Mouse (Mus musculus): ENCODE results near the gene Kctd10. TPM values are rescaled to one million over a fixed set of nuclear protein-coding genes. Genes with fewer than 3 reads are reported as not detected.

The Kctd10 gene
- polyA plus RNA-seq, 1 experiment from 2014 or later, result 111 TPM

GRCm38 (mm10) chr5:114412361-114412998 is 32.2 kb upstream of the Kctd10 start:
- no peaks in the 10 kb centered on the region for H3K9me3 ChIP-seq
- no peaks in the 10 kb centered on the region for H3K4me1 ChIP-seq
- no peak overlapping the region for H3K4me3 ChIP-seq
- WGBS, result 85% methylated on average over 23 of the region's 23 CpGs
- H3K4me2 ChIP-seq (replicated peaks), result no peak overlapping the region
- H3K27me3 ChIP-seq, result no peaks in the 10 kb centered on the region
- H3K36me3 ChIP-seq, result peaks cover 100% of the 10 kb centered on the region
- no peak for ATAC-seq (ENCODE audit: low FRiP score, low read depth)
- H3K27ac ChIP-seq (replicated peaks), result no peak overlapping the region
- H3K9ac ChIP-seq (replicated peaks), result no peak overlapping the region

DNA sequence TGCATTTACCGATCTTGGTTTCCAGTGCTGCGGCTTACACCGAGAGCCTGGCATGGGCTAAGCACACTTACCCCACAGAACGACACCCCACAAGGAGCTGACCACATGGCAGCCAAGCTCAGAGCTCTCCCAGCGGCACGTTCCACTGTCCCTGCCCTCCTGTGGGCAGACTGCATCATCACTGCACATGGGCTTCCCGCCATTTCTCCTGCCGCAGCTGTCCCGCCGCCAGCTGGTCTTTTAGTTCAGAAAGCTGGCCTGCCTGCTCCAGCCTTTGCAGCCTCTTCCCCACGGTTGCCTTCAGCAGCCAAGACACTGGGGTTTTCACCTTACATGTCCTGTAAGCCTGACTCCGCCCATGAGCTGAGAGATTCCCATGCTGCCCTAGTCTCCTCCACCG is 30.1 kb upstream of the Kctd10 start:
- Histone ChIP-seq H3K9me3 (no peaks in the 10 kb centered on the region), H3K4me1 (no peaks in the 10 kb centered on the region), H3K36me3 (peaks cover 100% of the 10 kb centered on the region), H3K4me2 (replicated peaks) (no peak overlapping the region), H3K9ac (replicated peaks) (no peak overlapping the region), H3K4me3 (no peak overlapping the region), H3K27me3 (no peaks in the 10 kb centered on the region), H3K27ac (replicated peaks) (no peak overlapping the region)
- no peak for ATAC-seq (ENCODE audit: low FRiP score, low read depth)
- WGBS, result 88% methylated on average over 13 of the region's 13 CpGs

- Histone ChIP-seq H3K36me3 (peaks cover 100% of the 10 kb centered on the region), H3K9ac (replicated peaks) (no peak overlapping the region), H3K4me3 (no peak overlapping the region), H3K4me2 (replicated peaks) (no peak overlapping the region), H3K9me3 (no peaks in the 10 kb centered on the region), H3K27me3 (no peaks in the 10 kb centered on the region), H3K4me1 (no peaks in the 10 kb centered on the region), H3K27ac (replicated peaks) (no peak overlapping the region)
- no peak for ATAC-seq (ENCODE audit: low FRiP score, low read depth)
- 91% methylated on average over 11 of the region's 11 CpGs for WGBS
Observed at GRCm38 (mm10) chr5:114408846-114409245, 28.5 kb upstream of the Kctd10 start.

DNA sequence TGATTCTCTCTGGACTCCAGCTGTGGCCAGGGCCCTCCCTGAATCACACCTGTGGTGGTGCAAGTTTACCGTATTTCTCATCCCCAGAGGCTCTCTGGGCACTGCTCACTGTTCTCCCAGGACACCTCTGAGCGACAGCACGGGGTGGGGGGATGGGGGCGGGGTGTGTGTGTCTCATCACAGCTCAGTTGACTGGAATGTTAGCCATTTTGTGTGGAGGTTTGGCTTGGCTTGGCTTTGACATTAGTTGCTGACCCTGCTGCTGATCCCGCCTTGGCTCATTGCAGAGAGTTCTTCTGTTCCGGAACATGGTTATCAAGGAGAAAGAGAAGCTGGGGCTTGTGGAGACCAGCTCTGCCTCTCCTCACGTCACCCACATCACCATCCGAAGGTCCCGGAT is 27.5 kb upstream of the Kctd10 start:
- no peaks in the 10 kb centered on the region for H3K4me1 ChIP-seq
- H3K27me3 ChIP-seq, result no peaks in the 10 kb centered on the region
- H3K9ac ChIP-seq (replicated peaks), result no peak overlapping the region
- no peak for ATAC-seq (ENCODE audit: low FRiP score, low read depth)
- H3K4me2 ChIP-seq (replicated peaks), result no peak overlapping the region
- peaks cover 100% of the 10 kb centered on the region for H3K36me3 ChIP-seq
- H3K9me3 ChIP-seq, result no peaks in the 10 kb centered on the region
- 89% methylated on average over 9 of the region's 9 CpGs for WGBS
- H3K4me3 ChIP-seq, result no peak overlapping the region
- no peak overlapping the region for H3K27ac ChIP-seq (replicated peaks)

- H3K9me3 ChIP-seq, result no peaks in the 10 kb centered on the region
- no peak overlapping the region for H3K4me3 ChIP-seq
- H3K9ac ChIP-seq (replicated peaks), result no peak overlapping the region
- ATAC-seq (ENCODE audit: low FRiP score, low read depth), result no peak
- WGBS, result 94% methylated on average over 10 of the region's 10 CpGs
- no peak overlapping the region for H3K4me2 ChIP-seq (replicated peaks)
- no peaks in the 10 kb centered on the region for H3K27me3 ChIP-seq
- H3K36me3 ChIP-seq, result peaks cover 100% of the 10 kb centered on the region
- no peaks in the 10 kb centered on the region for H3K4me1 ChIP-seq
- H3K27ac ChIP-seq (replicated peaks), result no peak overlapping the region
Observed at GRCm38 (mm10) chr5:114407269-114407668, 27.0 kb upstream of the Kctd10 start.

GRCm38 (mm10) chr5:114406592-114406991 is 26.3 kb upstream of the Kctd10 start:
- no peak overlapping the region for H3K27ac ChIP-seq (replicated peaks)
- no peak overlapping the region for H3K4me2 ChIP-seq (replicated peaks)
- H3K4me3 ChIP-seq, result no peak overlapping the region
- 90% methylated on average over 14 of the region's 14 CpGs for WGBS
- H3K27me3 ChIP-seq, result no peaks in the 10 kb centered on the region
- H3K9me3 ChIP-seq, result no peaks in the 10 kb centered on the region
- H3K4me1 ChIP-seq, result no peaks in the 10 kb centered on the region
- no peak for ATAC-seq (ENCODE audit: low FRiP score, low read depth)
- no peak overlapping the region for H3K9ac ChIP-seq (replicated peaks)
- peaks cover 100% of the 10 kb centered on the region for H3K36me3 ChIP-seq

GRCm38 (mm10) chr5:114393169-114393568 is 12.9 kb upstream of the Kctd10 start:
- H3K4me1 ChIP-seq, result no peaks in the 10 kb centered on the region
- no peak overlapping the region for H3K27ac ChIP-seq (replicated peaks)
- no peak for ATAC-seq (ENCODE audit: low FRiP score, low read depth)
- H3K36me3 ChIP-seq, result peaks cover 98% of the 10 kb centered on the region
- H3K9ac ChIP-seq (replicated peaks), result no peak overlapping the region
- no peaks in the 10 kb centered on the region for H3K27me3 ChIP-seq
- H3K9me3 ChIP-seq, result no peaks in the 10 kb centered on the region
- no peak overlapping the region for H3K4me2 ChIP-seq (replicated peaks)
- 88% methylated on average over 9 of the region's 9 CpGs for WGBS
- H3K4me3 ChIP-seq, result no peak overlapping the region

DNA sequence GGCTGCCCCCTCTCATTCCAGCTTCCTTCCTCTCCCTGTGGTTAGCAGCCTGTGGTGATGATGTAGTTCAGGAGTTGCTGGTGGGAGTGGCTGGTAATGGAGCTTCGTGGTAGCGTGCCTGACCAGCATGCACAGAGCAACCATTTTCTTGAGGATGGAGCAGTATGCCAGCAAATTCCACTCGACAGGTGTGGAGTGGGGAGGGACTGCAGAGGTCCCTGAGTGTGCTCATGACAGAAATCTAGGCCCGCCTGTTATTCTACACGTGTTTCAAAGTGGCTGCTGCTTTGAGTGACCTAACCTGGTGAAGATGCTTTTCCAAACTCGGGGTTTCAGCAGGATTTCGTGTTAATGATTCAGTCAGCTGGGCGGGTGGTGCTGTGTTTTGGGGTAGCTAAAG is 4.1 kb upstream of the Kctd10 start:
- no peak overlapping the region for H3K4me3 ChIP-seq
- WGBS, result 95% methylated on average over 8 of the region's 8 CpGs
- H3K27ac ChIP-seq (replicated peaks), result no peak overlapping the region
- no peaks in the 10 kb centered on the region for H3K27me3 ChIP-seq
- no peak overlapping the region for H3K4me2 ChIP-seq (replicated peaks)
- no peak for ATAC-seq (ENCODE audit: low FRiP score, low read depth)
- H3K36me3 ChIP-seq, result peaks cover 54% of the 10 kb centered on the region
- peaks cover 15% of the 10 kb centered on the region for H3K4me1 ChIP-seq
- no peak overlapping the region for H3K9ac ChIP-seq (replicated peaks)
- H3K9me3 ChIP-seq, result no peaks in the 10 kb centered on the region

GRCm38 (mm10) chr5:114383184-114383904 is 3.0 kb upstream of the Kctd10 start:
- Histone ChIP-seq H3K4me2 (replicated peaks) (no peak overlapping the region), H3K9me3 (no peaks in the 10 kb centered on the region), H3K4me3 (no peak overlapping the region), H3K27me3 (no peaks in the 10 kb centered on the region), H3K36me3 (peaks cover 43% of the 10 kb centered on the region), H3K9ac (replicated peaks) (no peak overlapping the region), H3K4me1 (peaks cover 26% of the 10 kb centered on the region), H3K27ac (replicated peaks) (no peak overlapping the region)
- ATAC-seq (ENCODE audit: low FRiP score, low read depth), result no peak
- 74% methylated on average over 9 of the region's 9 CpGs for WGBS

DNA sequence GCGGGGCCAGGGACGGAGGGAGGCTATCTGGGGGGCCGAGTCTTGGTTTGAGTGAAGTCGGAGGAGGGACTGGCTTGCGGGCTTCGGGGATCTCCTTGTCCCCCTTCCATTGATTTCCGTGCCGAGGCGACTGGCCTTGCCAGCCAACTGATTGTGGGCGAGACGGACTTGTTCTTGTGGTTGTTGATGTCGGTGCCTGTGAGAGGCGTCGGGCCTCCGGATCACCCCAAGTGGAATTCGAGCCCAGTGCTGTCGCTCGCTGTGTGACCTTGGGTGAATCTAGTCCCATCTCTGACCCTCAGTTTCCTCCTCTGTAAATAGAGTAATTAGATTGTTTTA is 674 bp upstream of the Kctd10 start:
- H3K27ac ChIP-seq (replicated peaks), result peak overlapping the region; percentile 90
- peak overlapping the region; percentile 88 for H3K4me3 ChIP-seq
- H3K27me3 ChIP-seq, result no peaks in the 10 kb centered on the region
- peak overlapping the region; percentile 93 for H3K9ac ChIP-seq (replicated peaks)
- H3K4me1 ChIP-seq, result peaks cover 38% of the 10 kb centered on the region
- H3K9me3 ChIP-seq, result no peaks in the 10 kb centered on the region
- peak overlapping the region; percentile 85 for H3K4me2 ChIP-seq (replicated peaks)
- peaks cover 23% of the 10 kb centered on the region for H3K36me3 ChIP-seq
- ATAC-seq (ENCODE audit: low FRiP score, low read depth), result no peak
- WGBS, result 0% methylated on average over 17 of the region's 18 CpGs

DNA sequence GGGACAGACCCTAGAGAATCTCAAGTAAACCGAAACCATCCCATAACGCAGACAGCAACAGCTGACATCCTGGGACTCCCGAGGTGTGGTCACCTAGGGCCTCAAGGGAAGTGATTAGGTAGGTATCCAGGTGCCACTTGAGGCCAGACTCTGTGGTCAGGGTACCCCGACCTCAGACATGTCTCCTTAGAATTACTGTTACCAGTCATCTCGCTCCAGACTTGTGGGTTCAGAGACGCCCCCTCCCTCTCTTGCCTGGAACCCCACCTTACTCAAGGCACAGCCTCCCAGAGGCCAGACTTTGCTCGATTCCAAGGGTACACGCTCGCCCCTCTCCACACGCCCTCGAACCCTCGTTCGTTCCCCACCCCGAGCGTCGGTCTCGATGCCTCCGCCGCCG is 545 bp downstream of the Kctd10 start:
- peaks cover 38% of the 10 kb centered on the region for H3K4me1 ChIP-seq
- H3K9ac ChIP-seq (replicated peaks), result peak overlapping the region; percentile 93
- peak overlapping the region; percentile 90 for H3K27ac ChIP-seq (replicated peaks)
- WGBS, result 2% methylated on average over 20 of the region's 20 CpGs
- H3K9me3 ChIP-seq, result no peaks in the 10 kb centered on the region
- no peaks in the 10 kb centered on the region for H3K27me3 ChIP-seq
- ATAC-seq (ENCODE audit: low FRiP score, low read depth), result peak; percentile 61
- peaks cover 22% of the 10 kb centered on the region for H3K36me3 ChIP-seq
- H3K4me2 ChIP-seq (replicated peaks), result peak overlapping the region; percentile 85
- peak overlapping the region; percentile 88 for H3K4me3 ChIP-seq

GRCm38 (mm10) chr5:114378936-114379335 is 1.4 kb downstream of the Kctd10 start:
- Histone ChIP-seq H3K36me3 (peaks cover 24% of the 10 kb centered on the region), H3K27me3 (no peaks in the 10 kb centered on the region), H3K9me3 (no peaks in the 10 kb centered on the region), H3K4me1 (peaks cover 38% of the 10 kb centered on the region), H3K4me3 (peak overlapping the region; percentile 88), H3K9ac (replicated peaks) (peak overlapping the region; percentile 93), H3K27ac (replicated peaks) (0 out of 2 replicates have a peak overlapping the region, but pooled peaks have one; percentile 35), H3K4me2 (replicated peaks) (peak overlapping the region; percentile 85)
- ATAC-seq (ENCODE audit: low FRiP score, low read depth), result no peak
- WGBS, result 21% methylated on average over 6 of the region's 6 CpGs

Data from midbrain, embryonic 12.5 days (tissue).